Mouse (Mus musculus): ENCODE data around the gene Tex2. TPM values are rescaled to one million over a fixed set of nuclear protein-coding genes. Genes with fewer than 3 reads are reported as not detected.

Gene Tex2
- polyA plus RNA-seq, 1 experiment from 2014 or later: 10.9 TPM

- H3K27ac ChIP-seq: peak overlapping the region; percentile 84
These were observed 125.1 kb downstream of the Tex2 start for GRCm38 (mm10) chr11:106488126-106488561.

GRCm38 (mm10) chr11:106487733-106488115 lies 125.5 kb downstream of the Tex2 start, which contains the start of gene Ern1:
Ern1 (minus strand) TSS chr11:106487852.
- Histone ChIP-seq H3K4me3 (peak within 1 kb of the TSS; percentile 98), H3K4me1 (peaks cover 8% of the 10 kb centered on the region), H3K27me3 (no peaks in the 10 kb centered on the region), H3K36me3 (no peaks in the 10 kb centered on the region), H3K9ac (peak within 1 kb of the TSS; percentile 91), H3K27ac (peak within 1 kb of the TSS; percentile 84), H3K9me3 (no peaks in the 10 kb centered on the region), H3K4me2 (peak within 1 kb of the TSS; percentile 78)
- peak; percentile 97 for ATAC-seq (ENCODE audit: insufficient number of reproducible peaks, low FRiP score, low TSS enrichment, low read depth)
- under 1% methylated on average over 28 of the region's 28 CpGs for WGBS

More at GRCm38 (mm10) chr11:106488126-106488561, 125.1 kb downstream of the Tex2 start:
- ATAC-seq (ENCODE audit: insufficient number of reproducible peaks, low FRiP score, low TSS enrichment, low read depth): 0 out of 2 replicates have a peak, but pooled peaks have one; percentile 44
- Histone ChIP-seq H3K9me3 (no peaks in the 10 kb centered on the region), H3K4me3 (peak overlapping the region; percentile 98), H3K27me3 (no peaks in the 10 kb centered on the region), H3K9ac (0 out of 2 replicates have a peak overlapping the region, but pooled peaks have one; percentile 17), H3K36me3 (no peaks in the 10 kb centered on the region), H3K4me2 (peak overlapping the region; percentile 78), H3K4me1 (peaks cover 8% of the 10 kb centered on the region)
- 13% methylated on average over 17 of the region's 17 CpGs for WGBS

- Histone ChIP-seq H3K27ac (peak overlapping the region; percentile 84), H3K9me3 (no peaks in the 10 kb centered on the region), H3K27me3 (no peaks in the 10 kb centered on the region), H3K9ac (peak overlapping the region; percentile 91), H3K4me2 (peak overlapping the region; percentile 78), H3K36me3 (no peaks in the 10 kb centered on the region), H3K4me1 (peaks cover 8% of the 10 kb centered on the region), H3K4me3 (peak overlapping the region; percentile 98)
- WGBS: under 1% methylated on average over 78 of the region's 86 CpGs
- peak; percentile 77 for ATAC-seq (ENCODE audit: insufficient number of reproducible peaks, low FRiP score, low TSS enrichment, low read depth)
These were observed 126.1 kb downstream of the Tex2 start for GRCm38 (mm10) chr11:106486866-106487732.

GRCm38 (mm10) chr11:106486042-106486865 lies 127.0 kb downstream of the Tex2 start:
- no peak overlapping the region for H3K9ac ChIP-seq
- no peak overlapping the region for H3K27ac ChIP-seq
- peak overlapping the region; percentile 78 for H3K4me2 ChIP-seq
- WGBS: 24% methylated on average over 16 of the region's 16 CpGs
- no peaks in the 10 kb centered on the region for H3K36me3 ChIP-seq
- H3K4me1 ChIP-seq: peaks cover 8% of the 10 kb centered on the region
- H3K27me3 ChIP-seq: no peaks in the 10 kb centered on the region
- no peaks in the 10 kb centered on the region for H3K9me3 ChIP-seq
- ATAC-seq (ENCODE audit: insufficient number of reproducible peaks, low FRiP score, low TSS enrichment, low read depth): no peak
- peak overlapping the region; percentile 98 for H3K4me3 ChIP-seq

- Histone ChIP-seq H3K4me1 (peaks cover 8% of the 10 kb centered on the region), H3K27me3 (no peaks in the 10 kb centered on the region), H3K36me3 (no peaks in the 10 kb centered on the region), H3K9ac (no peak overlapping the region), H3K4me2 (0 out of 2 replicates have a peak overlapping the region, but pooled peaks have one; percentile 78), H3K9me3 (no peaks in the 10 kb centered on the region), H3K27ac (no peak overlapping the region), H3K4me3 (no peak overlapping the region)
- ATAC-seq (ENCODE audit: insufficient number of reproducible peaks, low FRiP score, low TSS enrichment, low read depth): no peak
- 79% methylated on average over 4 of the region's 4 CpGs for WGBS
These were observed 127.6 kb downstream of the Tex2 start for GRCm38 (mm10) chr11:106485611-106486010.

GRCm38 (mm10) chr11:106484875-106485274 lies 128.3 kb downstream of the Tex2 start:
- no peak overlapping the region for H3K27ac ChIP-seq
- no peaks in the 10 kb centered on the region for H3K9me3 ChIP-seq
- peaks cover 8% of the 10 kb centered on the region for H3K4me1 ChIP-seq
- H3K4me2 ChIP-seq: no peak overlapping the region
- H3K4me3 ChIP-seq: no peak overlapping the region
- no peak for ATAC-seq (ENCODE audit: insufficient number of reproducible peaks, low FRiP score, low TSS enrichment, low read depth)
- H3K9ac ChIP-seq: no peak overlapping the region
- no peaks in the 10 kb centered on the region for H3K36me3 ChIP-seq
- WGBS: 89% methylated on average over 4 of the region's 4 CpGs
- no peaks in the 10 kb centered on the region for H3K27me3 ChIP-seq

- Histone ChIP-seq H3K27ac (no peak overlapping the region), H3K9me3 (no peaks in the 10 kb centered on the region), H3K4me3 (no peak overlapping the region), H3K9ac (no peak overlapping the region), H3K4me1 (peaks cover 3% of the 10 kb centered on the region), H3K27me3 (no peaks in the 10 kb centered on the region), H3K4me2 (no peak overlapping the region), H3K36me3 (no peaks in the 10 kb centered on the region)
- ATAC-seq (ENCODE audit: insufficient number of reproducible peaks, low FRiP score, low TSS enrichment, low read depth): no peak
- 84% methylated on average over 8 of the region's 8 CpGs for WGBS
These were observed 130.4 kb downstream of the Tex2 start for GRCm38 (mm10) chr11:106482867-106483266.

- ATAC-seq (ENCODE audit: insufficient number of reproducible peaks, low FRiP score, low TSS enrichment, low read depth): no peak
- no peak overlapping the region for H3K4me2 ChIP-seq
- H3K27me3 ChIP-seq: no peaks in the 10 kb centered on the region
- H3K4me1 ChIP-seq: peaks cover 3% of the 10 kb centered on the region; the same call in 1 of the 2 replicates
- no peak overlapping the region for H3K27ac ChIP-seq
- no peaks in the 10 kb centered on the region for H3K9me3 ChIP-seq
- H3K4me3 ChIP-seq: no peak overlapping the region
- 32% methylated on average over 4 of the region's 4 CpGs for WGBS
- no peaks in the 10 kb centered on the region for H3K36me3 ChIP-seq
- no peak overlapping the region for H3K9ac ChIP-seq
These were observed 131.6 kb downstream of the Tex2 start for GRCm38 (mm10) chr11:106481651-106482050.

- no peak overlapping the region for H3K4me2 ChIP-seq
- no peak overlapping the region for H3K9ac ChIP-seq
- no peak for ATAC-seq (ENCODE audit: insufficient number of reproducible peaks, low FRiP score, low TSS enrichment, low read depth)
- WGBS: 49% methylated on average over 3 of the region's 3 CpGs
- H3K36me3 ChIP-seq: no peaks in the 10 kb centered on the region
- no peak overlapping the region for H3K27ac ChIP-seq
- no peaks in the 10 kb centered on the region for H3K4me1 ChIP-seq
- no peaks in the 10 kb centered on the region for H3K27me3 ChIP-seq
- no peak overlapping the region for H3K4me3 ChIP-seq
- H3K9me3 ChIP-seq: no peaks in the 10 kb centered on the region
These were observed 132.7 kb downstream of the Tex2 start for GRCm38 (mm10) chr11:106480530-106480885.

- no peaks in the 10 kb centered on the region for H3K27me3 ChIP-seq
- ATAC-seq (ENCODE audit: insufficient number of reproducible peaks, low FRiP score, low TSS enrichment, low read depth): no peak
- WGBS: 75% methylated on average over 9 of the region's 9 CpGs
- no peaks in the 10 kb centered on the region for H3K4me1 ChIP-seq
- H3K27ac ChIP-seq: no peak overlapping the region
- H3K9ac ChIP-seq: no peak overlapping the region
- H3K4me3 ChIP-seq: no peak overlapping the region
- no peaks in the 10 kb centered on the region for H3K9me3 ChIP-seq
- H3K4me2 ChIP-seq: no peak overlapping the region
- H3K36me3 ChIP-seq: no peaks in the 10 kb centered on the region
These were observed 133.3 kb downstream of the Tex2 start for GRCm38 (mm10) chr11:106479619-106480529.

- 40% methylated on average over 1 of the region's 1 CpGs for WGBS
- no peaks in the 10 kb centered on the region for H3K36me3 ChIP-seq
- no peak overlapping the region for H3K4me2 ChIP-seq
- ATAC-seq (ENCODE audit: insufficient number of reproducible peaks, low FRiP score, low TSS enrichment, low read depth): no peak
- H3K4me1 ChIP-seq: no peaks in the 10 kb centered on the region
- no peak overlapping the region for H3K27ac ChIP-seq
- no peak overlapping the region for H3K4me3 ChIP-seq
- H3K9ac ChIP-seq: no peak overlapping the region
- H3K27me3 ChIP-seq: no peaks in the 10 kb centered on the region
- no peaks in the 10 kb centered on the region for H3K9me3 ChIP-seq
These were observed 134.5 kb downstream of the Tex2 start for GRCm38 (mm10) chr11:106478745-106479144.

All from limb, embryonic 15.5 days (tissue).